Mouse (Mus musculus) cerebellum, adult 9-10 months (tissue): ENCODE data around the gene Qrich2.

Source experiments
- DNase-seq: peaks from one replicate; pipeline ENCODE4 v3.0.0; 2022

The Qrich2 gene

DNA sequence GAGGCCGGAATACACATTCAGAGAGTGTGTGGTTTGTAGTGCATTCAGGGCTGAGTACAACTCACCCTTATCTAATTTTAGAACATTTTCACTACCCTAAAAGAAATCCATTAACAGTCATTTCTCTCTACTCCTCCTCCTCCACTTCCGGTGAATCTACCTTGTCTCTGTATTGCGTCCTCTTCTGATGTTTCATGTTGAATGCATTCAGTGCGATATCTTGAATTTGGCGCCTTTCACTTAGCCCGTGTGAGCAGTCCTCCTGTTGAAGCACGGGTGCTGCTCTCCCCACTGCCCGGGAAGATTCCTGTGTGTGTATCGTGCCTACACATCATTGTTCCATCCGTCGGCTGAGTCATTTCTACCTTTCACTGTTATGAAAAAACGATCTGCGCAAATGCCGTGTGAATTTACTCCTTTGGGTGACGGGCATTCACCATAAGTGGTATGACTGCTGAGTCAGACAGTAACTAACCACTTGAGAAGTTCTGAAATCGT is 59.8 kb downstream of the Qrich2 start:
- no peak for DNase-seq

DNA sequence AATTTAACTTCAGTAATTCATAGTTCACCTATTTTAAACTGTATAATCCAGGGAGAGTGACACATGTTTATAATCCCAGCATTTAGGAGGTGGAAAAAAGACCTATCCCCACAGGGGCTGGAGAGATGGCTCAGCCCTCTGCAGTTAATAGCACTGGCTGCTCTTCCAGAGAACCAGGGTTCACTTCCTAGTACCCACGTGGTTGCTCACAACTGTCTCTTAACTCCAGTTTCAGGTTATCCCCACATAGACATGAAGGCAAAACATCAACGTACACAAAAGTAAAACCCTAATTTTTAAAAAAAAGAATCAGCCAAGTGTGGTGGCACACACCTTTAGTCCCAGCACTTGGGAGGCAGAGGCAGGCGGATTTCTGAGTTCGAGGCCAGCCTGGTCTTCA is 60.4 kb downstream of the Qrich2 start:
- DNase-seq = no peak

DNA sequence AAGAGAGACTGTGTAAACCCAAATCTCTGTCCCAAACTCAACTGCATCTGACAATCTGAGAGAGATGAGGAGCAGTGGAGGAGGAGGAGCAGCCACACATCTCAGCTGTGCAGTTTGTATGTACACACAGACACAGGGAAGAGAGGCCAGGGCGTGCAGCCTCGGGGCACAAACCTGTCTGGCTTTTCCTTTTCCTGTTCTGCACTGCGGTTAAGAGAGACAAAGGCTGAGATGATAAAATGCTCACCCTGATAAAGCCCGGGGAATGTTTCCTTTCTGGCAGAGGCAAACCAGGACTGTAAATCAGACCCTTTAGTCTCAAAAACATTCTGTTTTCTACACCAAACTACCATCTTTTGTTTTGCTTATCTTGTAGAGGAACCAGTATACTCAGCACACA is 65.5 kb downstream of the Qrich2 start:
- no peak for DNase-seq

DNA sequence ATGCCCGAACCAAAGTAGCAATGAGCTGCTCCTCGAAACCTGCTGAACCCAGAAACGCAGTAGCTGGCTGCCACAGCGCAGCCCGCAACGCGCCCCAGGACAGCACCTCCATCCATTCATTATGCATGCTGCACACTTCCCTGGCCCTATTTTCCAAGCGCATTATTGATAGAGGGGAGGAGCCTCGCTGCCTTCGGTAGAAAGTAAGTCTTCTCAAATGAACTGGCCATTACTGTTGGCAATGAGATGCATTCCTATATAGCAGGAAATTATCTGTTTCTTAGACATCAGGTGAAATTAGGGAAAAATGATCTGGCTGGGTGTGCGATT is 67.7 kb downstream of the Qrich2 start:
- no peak for DNase-seq

DNA sequence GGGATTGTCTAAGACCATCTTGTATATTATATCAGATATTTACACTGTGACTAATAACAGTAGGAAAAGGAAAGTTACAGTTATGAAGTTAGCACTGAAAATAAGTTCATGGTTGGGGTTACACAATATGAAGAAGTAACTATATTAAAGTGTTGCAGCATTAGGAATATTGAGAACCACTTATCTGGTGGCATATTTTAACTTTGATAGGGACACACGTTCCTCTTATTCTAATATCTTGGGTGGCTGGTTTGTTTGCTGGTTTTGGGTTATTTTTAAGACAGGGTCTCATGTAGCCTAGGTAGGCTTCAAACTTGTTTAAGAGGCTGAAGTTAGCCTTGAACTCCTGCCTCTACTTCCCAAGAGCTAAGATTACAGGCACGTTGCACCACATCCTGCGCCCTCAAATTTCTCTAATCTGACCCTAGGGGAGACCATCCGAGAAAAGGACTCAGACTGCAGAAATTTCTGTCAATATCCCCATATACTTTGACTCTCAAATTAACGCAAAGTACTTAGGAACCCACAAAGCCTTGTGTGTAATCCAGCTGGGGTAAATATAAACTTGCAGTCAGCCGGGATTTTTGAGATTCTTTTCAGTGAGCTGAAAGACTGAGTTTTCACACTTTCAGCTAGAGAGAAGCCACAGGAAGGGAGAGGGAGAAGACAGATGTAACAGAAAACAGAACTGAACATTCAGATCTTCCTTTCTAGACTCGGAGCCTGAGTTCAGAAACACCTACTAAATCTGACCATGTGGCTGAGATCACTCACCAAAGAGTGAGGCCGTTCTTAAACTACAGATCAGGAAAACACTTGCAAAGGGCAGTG is 68.3 kb downstream of the Qrich2 start:
- no peak for DNase-seq

DNA sequence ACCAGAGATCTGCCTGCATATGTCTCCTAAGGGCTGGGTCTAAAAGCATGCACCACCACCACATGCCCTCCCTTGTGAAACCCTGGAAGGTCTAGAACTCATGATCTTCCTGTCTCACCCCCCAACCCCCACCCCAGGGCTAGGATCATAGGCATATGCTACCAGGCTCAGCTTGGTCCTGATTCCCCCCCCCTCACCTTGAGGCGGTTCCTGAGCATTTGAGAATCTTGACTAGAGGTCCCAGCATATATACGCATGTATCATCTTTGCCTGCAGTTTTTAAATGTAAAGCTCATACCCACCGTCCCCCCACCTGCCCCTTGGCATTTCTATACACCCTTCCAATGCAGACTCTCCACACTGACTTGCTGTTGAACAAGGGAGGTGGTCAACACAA is 69.1 kb downstream of the Qrich2 start:
- no peak for DNase-seq

DNA sequence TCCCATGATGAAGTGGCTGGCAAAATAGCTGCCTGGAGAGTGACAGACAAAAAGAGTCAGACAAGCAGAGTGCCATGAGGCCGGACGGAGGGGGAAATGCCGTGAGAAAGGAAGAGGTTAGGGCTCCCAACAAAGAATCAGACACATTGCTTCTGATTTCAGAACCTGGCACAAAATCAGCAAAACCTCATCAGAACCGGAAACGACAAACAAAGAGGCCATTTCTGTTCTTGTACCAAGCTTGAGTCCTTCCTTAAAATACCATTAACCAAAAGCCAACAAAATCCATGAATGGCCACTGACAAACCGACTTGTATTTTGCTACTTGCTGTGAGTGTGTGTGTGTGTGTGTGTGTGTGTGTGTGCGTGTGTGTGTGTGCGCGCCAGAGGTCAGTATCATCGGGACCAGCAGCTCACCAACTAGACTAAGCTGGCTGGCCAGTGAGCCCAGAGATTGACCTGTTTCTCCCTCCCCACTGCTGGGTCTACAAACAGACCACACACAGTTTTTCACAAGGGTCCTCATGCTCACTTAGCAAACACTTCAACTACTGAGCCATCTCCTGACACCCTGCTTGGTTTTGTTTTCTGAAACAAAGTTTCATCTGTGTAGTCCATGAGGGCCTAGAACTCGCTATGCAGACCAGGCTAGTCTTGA is 69.6 kb downstream of the Qrich2 start:
- DNase-seq = no peak

DNA sequence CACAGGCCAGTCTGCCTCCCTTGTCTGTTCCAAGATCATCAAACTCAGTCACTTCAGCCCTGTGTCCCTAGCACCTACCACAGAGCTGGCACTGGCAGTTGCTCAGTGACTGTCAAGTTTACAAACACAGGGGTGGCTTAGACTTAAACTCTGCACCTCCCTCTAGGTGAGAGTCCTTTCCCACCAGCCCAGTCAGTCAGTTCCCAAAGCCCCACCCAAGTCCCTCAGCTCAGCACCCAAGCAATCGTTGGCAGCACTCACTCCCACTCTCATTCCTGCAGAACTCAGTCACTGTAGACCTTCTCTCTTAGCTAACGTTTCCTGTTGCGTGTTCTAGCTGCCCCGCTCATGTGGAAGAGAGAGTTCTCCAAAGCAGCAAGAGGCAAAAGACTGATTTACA is 71.3 kb downstream of the Qrich2 start:
- no peak for DNase-seq
